Mouse (Mus musculus) forebrain, embryonic 10.5 days (tissue): ENCODE results near the gene Rnf114. TPM values are rescaled to one million over a fixed set of nuclear protein-coding genes. Genes with fewer than 3 reads are reported as not detected.
A peak's percentile ranks its signal among the peaks of the same experiment; 100 is the strongest.

Experiments
- DNase-seq: peaks from one replicate; pipeline ENCODE4 v3.0.0-alpha.2; 2017; ENCODE audit warnings: low spot score; ENCODE audit errors: extremely low spot score
- H3K27ac ChIP-seq: fragments of 300-500 bp; sonication (generic); 2 replicates; pipeline ENCODE4 v1.5.1; 2016; ENCODE audit warnings: mild to moderate bottlenecking
- H3K27me3 ChIP-seq: fragments of 300-500 bp; sonication (generic); 2 replicates; pipeline ENCODE4 v1.6.1; 2016; ENCODE audit warnings: mild to moderate bottlenecking; ENCODE audit not compliant: poor library complexity, severe bottlenecking
- H3K36me3 ChIP-seq: fragments of 300-500 bp; sonication (generic); replicated peaks from 2 replicates; pipeline ENCODE4 v1.6.1; 2016; ENCODE audit warnings: mild to moderate bottlenecking, moderate library complexity
- H3K4me1 ChIP-seq: fragments of 300-500 bp; sonication (generic); 2 replicates; pipeline ENCODE4 v1.6.1; 2016
- H3K4me3 ChIP-seq: fragments of 300-500 bp; sonication (generic); 2 replicates; pipeline ENCODE4 v1.5.1; 2016; ENCODE audit warnings: mild to moderate bottlenecking, moderate library complexity
- H3K9me3 ChIP-seq: fragments of 300-500 bp; sonication (generic); 2 replicates; pipeline ENCODE4 v1.6.1; 2016; ENCODE audit warnings: mild to moderate bottlenecking, moderate library complexity
- WGBS: fragments of 180-500 bp; shearing (Covaris S2); methylation state at CpG from one replicate; pipeline ENCODE4 v1.1.7; 2016; 5-methylcytosine and 5-hydroxymethylcytosine counted together
- polyA plus RNA-seq: library from polyadenylated mRNA; unstranded; fragments of >200 nt; fragmentation: Nextera tagmentation; extraction: Ambion mirVana; gene quantifications from 2 replicates; pipeline ENCODE4 v1.2.1, GENCODE M21; 2016

Rnf114 gene
- polyA plus RNA-seq, 1 experiment from 2014 or later: 136 TPM

DNA sequence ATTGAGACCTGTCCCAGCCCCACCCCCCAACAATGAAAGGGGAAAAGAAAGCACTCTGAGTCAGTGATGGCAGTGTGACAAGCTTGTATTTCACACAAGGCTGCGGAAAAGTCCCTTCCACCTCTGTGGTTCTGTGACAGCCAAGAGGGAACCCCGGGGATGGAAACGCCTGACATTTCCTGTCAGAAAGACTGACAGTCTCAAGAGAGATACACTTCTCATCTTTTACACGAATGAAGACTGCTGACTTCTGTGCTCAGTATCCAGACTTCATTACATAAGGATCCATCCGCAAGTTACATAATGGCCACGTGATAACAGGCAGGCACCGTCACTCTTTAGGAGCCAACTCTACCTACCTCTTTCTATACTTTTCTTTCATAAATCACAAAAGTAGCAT, 4.0 kb downstream of the Rnf114 start:
- Histone ChIP-seq H3K36me3 (peaks cover 14% of the 10 kb centered on the region), H3K27ac (no peak overlapping the region), H3K27me3 (no peaks in the 10 kb centered on the region), H3K4me1 (peaks cover 16% of the 10 kb centered on the region), H3K9me3 (no peaks in the 10 kb centered on the region), H3K4me3 (no peak overlapping the region)
- WGBS: 91% methylated on average over 7 of the region's 7 CpGs
- no peak for DNase-seq

DNA sequence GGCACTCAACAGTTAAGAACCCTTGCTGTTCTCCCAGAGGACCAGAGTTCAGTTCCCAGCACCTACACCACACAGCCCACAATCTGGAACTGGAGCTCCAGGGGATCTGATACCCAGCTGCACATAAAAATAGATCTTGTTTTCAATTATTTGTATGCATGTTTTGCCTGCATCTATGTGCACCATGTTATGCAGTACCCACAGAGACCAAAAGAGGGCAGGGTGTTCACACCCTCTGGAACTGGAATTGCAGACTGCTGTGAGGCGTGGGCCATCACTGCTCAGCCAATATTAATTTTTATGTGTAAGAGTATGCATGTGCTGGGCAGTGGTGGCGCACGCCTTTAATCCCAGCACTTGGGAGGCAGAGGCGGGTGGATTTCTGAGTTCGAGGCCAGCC, 4.8 kb downstream of the Rnf114 start:
- Histone ChIP-seq H3K36me3 (peaks cover 14% of the 10 kb centered on the region), H3K4me1 (peaks cover 8% of the 10 kb centered on the region), H3K27ac (no peak overlapping the region), H3K27me3 (no peaks in the 10 kb centered on the region), H3K4me3 (no peak overlapping the region), H3K9me3 (no peaks in the 10 kb centered on the region)
- no peak for DNase-seq
- WGBS: 83% methylated on average over 5 of the region's 5 CpGs

DNA sequence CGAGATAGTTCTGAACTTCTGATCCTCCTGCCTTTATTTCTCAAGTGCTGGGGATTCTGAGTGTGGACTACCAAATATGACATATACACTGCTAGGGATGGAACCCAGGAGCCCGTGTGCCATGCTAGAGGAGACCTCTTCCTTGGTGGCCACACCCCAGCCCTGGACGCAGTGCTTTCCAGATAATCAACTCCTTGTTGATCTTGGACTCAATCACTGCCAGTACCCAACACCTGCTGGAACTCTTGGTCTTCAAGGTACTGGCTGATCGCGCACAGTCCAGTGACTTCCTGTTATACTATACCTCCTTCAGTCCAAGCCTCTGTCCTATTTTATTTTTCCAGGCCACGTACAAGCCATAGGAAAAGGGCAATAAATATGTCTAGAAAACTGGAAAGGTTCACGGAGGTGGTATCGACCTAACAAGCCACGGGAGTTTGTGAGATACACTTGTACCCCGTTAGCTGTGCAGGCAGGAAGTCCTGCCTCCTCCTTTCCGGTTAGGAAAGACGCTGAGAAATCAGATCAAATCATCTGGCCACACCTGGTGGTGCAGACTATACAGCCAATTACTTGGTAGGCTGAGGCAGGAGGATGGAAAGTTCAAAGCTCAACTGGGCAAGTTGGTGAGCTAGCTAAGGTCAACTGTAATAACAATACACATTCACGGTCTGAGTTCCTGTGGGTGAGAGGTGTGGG, 10.3 kb downstream of the Rnf114 start:
- Histone ChIP-seq H3K9me3 (no peaks in the 10 kb centered on the region), H3K4me3 (peak overlapping the region; percentile 99), H3K27me3 (no peaks in the 10 kb centered on the region), H3K27ac (peak overlapping the region; percentile 94), H3K36me3 (peaks cover 34% of the 10 kb centered on the region), H3K4me1 (peaks cover 31% of the 10 kb centered on the region)
- no peak for DNase-seq
- WGBS: 52% methylated on average over 13 of the region's 13 CpGs

DNA sequence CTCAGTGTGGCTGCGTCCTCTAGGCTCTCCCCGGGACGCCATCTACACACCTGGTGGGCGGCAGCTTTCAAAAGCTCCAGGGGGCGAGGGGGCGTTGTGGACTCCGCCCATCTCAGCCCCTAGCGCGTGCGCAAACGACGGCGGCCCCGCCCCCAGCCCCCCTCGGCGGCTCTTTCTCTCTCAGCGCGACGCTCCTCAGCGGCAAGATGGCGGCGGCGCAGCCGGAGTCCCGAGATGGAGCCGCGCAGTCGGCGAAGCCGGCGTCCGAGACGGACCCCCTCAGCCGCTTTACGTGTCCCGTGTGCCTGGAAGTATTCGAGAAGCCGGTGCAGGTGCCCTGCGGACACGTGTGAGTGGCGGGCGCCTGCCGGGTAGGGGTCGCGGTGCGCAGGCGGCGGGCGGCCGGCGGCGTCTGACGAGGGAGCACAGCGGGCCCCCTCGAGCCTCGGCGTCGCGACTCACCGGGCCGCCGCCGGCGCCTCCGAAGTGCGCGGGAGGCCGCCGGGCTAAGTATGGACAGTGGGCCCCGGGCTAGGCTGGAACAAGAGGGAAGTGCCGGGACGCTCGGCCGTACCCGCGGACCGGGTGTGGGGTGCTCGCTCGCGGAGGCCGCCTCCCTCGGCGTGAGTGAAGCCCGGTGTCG, 10.9 kb downstream of the Rnf114 start:
- Histone ChIP-seq H3K27ac (peak overlapping the region; percentile 94), H3K4me3 (peak overlapping the region; percentile 99), H3K27me3 (no peaks in the 10 kb centered on the region), H3K4me1 (peaks cover 31% of the 10 kb centered on the region), H3K9me3 (no peaks in the 10 kb centered on the region), H3K36me3 (peaks cover 41% of the 10 kb centered on the region)
- under 1% methylated on average over 79 of the region's 85 CpGs for WGBS
- peak; percentile 87 for DNase-seq

- peak overlapping the region; percentile 99 for H3K4me3 ChIP-seq
- no peaks in the 10 kb centered on the region for H3K9me3 ChIP-seq
- no peaks in the 10 kb centered on the region for H3K27me3 ChIP-seq
- peaks cover 31% of the 10 kb centered on the region for H3K4me1 ChIP-seq
- H3K27ac ChIP-seq: peak overlapping the region; percentile 94
- DNase-seq: peak; percentile 43
- peaks cover 46% of the 10 kb centered on the region for H3K36me3 ChIP-seq
- WGBS: under 1% methylated on average over 32 of the region's 32 CpGs
Measured at GRCm38 (mm10) chr2:167503896-167504349, 11.5 kb downstream of the Rnf114 start.

DNA sequence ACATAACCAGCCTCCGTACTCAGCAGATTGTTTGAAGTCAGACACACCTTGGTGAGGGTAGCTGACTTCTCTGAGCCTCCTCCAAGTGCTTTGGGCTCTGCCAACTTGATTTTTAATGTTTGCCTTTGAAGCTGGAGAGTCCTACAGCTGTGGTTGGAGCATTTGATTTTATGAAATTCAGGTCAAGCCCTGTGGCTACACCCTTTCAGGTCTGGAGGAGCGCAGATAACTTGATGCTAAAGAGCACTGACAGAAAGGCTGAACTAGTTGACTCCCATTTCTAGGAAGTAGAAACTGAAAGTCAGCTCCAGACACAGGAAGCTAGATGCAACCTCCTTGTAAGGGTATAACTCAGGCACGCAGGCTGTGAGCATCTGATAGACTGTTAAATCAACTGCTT, 12.7 kb downstream of the Rnf114 start:
- DNase-seq: no peak
- Histone ChIP-seq H3K36me3 (peaks cover 58% of the 10 kb centered on the region), H3K4me1 (peaks cover 31% of the 10 kb centered on the region), H3K4me3 (peak overlapping the region; percentile 99; the same call in 1 of the 2 replicates), H3K9me3 (no peaks in the 10 kb centered on the region), H3K27me3 (no peaks in the 10 kb centered on the region), H3K27ac (no peak overlapping the region)
- 94% methylated on average over 3 of the region's 3 CpGs for WGBS

- Histone ChIP-seq H3K9me3 (no peaks in the 10 kb centered on the region), H3K4me1 (peaks cover 31% of the 10 kb centered on the region), H3K36me3 (peaks cover 74% of the 10 kb centered on the region), H3K27ac (no peak overlapping the region), H3K4me3 (no peak overlapping the region), H3K27me3 (no peaks in the 10 kb centered on the region)
- DNase-seq: no peak
- WGBS: 93% methylated on average over 10 of the region's 10 CpGs
Measured at GRCm38 (mm10) chr2:167506546-167507260, 14.3 kb downstream of the Rnf114 start.

GRCm38 (mm10) chr2:167507719-167508385, 15.4 kb downstream of the Rnf114 start:
- H3K4me3 ChIP-seq: no peak overlapping the region
- 95% methylated on average over 3 of the region's 3 CpGs for WGBS
- no peaks in the 10 kb centered on the region for H3K27me3 ChIP-seq
- peaks cover 30% of the 10 kb centered on the region for H3K4me1 ChIP-seq
- no peak overlapping the region for H3K27ac ChIP-seq
- no peaks in the 10 kb centered on the region for H3K9me3 ChIP-seq
- peaks cover 85% of the 10 kb centered on the region for H3K36me3 ChIP-seq
- no peak for DNase-seq

GRCm38 (mm10) chr2:167508569-167508968, 16.1 kb downstream of the Rnf114 start:
- H3K27me3 ChIP-seq: no peaks in the 10 kb centered on the region
- no peaks in the 10 kb centered on the region for H3K9me3 ChIP-seq
- WGBS: 96% methylated on average over 4 of the region's 4 CpGs
- DNase-seq: no peak
- H3K36me3 ChIP-seq: peaks cover 93% of the 10 kb centered on the region
- no peak overlapping the region for H3K4me3 ChIP-seq
- H3K27ac ChIP-seq: no peak overlapping the region
- peaks cover 26% of the 10 kb centered on the region for H3K4me1 ChIP-seq

DNA sequence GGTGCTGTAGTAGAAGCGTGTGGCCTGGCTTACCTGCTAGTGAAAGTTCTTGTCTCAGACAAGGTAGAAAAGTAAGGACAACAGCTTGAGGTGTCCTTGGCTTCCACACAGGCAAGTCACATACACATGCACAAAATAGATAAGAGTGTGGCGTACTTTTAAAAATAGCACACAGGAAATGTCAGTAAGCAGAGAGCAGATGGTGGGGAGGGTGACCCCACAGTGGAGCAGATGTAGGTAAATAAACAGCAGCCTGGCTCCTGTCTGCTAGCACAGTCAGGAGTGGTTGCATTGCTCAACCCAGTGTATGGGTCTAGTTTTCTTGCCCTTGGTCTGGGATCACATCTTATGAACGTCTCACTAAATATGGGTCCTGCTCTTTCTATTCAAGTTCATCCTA, 18.0 kb downstream of the Rnf114 start:
- H3K4me3 ChIP-seq: no peak overlapping the region
- no peaks in the 10 kb centered on the region for H3K27me3 ChIP-seq
- WGBS: 94% methylated on average over 3 of the region's 3 CpGs
- H3K4me1 ChIP-seq: peaks cover 10% of the 10 kb centered on the region
- H3K9me3 ChIP-seq: no peaks in the 10 kb centered on the region
- H3K27ac ChIP-seq: no peak overlapping the region
- no peak for DNase-seq
- H3K36me3 ChIP-seq: peaks cover 99% of the 10 kb centered on the region

DNA sequence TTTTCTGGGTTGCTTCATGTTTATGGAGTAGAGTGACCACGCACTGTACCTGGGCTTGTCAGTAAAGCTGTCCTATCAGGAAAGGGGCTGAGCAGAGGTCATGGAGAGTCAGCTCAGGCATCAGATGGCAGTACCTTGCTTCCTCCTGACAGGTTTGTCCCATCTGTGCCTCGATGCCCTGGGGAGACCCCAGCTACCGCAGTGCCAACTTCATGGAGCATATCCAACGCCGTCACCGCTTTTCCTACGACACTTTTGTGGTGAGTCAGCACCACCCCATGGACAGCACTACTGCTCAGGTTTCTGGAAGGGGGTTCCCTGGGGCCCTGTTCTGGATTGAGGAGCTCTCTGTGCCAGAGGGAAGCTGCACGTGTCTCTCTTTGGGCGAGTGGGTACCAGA, 19.9 kb downstream of the Rnf114 start:
- H3K9me3 ChIP-seq: no peaks in the 10 kb centered on the region
- DNase-seq: no peak
- 95% methylated on average over 9 of the region's 9 CpGs for WGBS
- no peak overlapping the region for H3K27ac ChIP-seq
- no peaks in the 10 kb centered on the region for H3K27me3 ChIP-seq
- no peaks in the 10 kb centered on the region for H3K4me1 ChIP-seq
- H3K36me3 ChIP-seq: peaks cover 100% of the 10 kb centered on the region
- H3K4me3 ChIP-seq: no peak overlapping the region

DNA sequence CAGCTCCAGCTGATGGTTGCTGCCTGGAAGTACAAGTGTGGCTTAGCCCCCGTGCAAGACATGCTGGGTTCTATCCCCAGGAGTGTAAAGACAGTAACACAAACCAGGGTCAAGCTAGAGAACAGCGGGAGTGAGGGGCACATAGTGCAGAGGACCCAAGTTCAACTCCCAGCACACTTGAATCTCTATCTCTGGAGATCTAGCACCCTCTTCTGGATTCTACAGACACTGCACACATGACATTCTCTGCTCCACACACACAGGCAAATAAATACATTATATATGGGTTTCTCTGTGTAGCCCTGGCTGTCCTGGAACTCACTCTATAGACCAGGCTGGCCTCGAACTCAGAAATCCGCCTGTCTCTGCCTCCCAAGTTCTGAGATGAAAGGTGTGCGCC, 20.5 kb downstream of the Rnf114 start:
- Histone ChIP-seq H3K9me3 (no peaks in the 10 kb centered on the region), H3K4me1 (no peaks in the 10 kb centered on the region), H3K27me3 (no peaks in the 10 kb centered on the region), H3K27ac (no peak overlapping the region), H3K4me3 (no peak overlapping the region), H3K36me3 (peaks cover 100% of the 10 kb centered on the region)
- no peak for DNase-seq
- 91% methylated on average over 5 of the region's 5 CpGs for WGBS
